Mouse (Mus musculus): ENCODE measurements around the gene Polr2g.

GRCm38 (mm10) chr19:8803204-8803780, 4.9 kb upstream of the Polr2g start:
- TF ChIP-seq POLR2A (IDR thresholded peaks at IDR 0.05; ENCODE audit: control insufficient read depth, low read depth, low read length) (no peak), CTCF (IDR thresholded peaks at IDR 0.05; ENCODE audit: control insufficient read depth, insufficient read depth, insufficient replicate concordance, low read depth, low read length) (no peak)

Data from testis, adult 2 months (tissue).